In genomic region chr10:117064076-117064475, GRCm38 (mm10) we compare ENCODE assay signal across 8 mouse cellular contexts. TPM values are rescaled to one million over a fixed set of nuclear protein-coding genes. Genes with fewer than 3 reads are reported as not detected.
DNase-seq lines count a peak whose midpoint lies in the region; ATAC-seq and TF ChIP-seq lines count a peak whose summit lies in the region.
"Had no signal": no experiment of that assay in that cellular context is flagged by ENCODE, and none has a peak within 500 bp of the region (broad histone marks: within the 10 kb centered on the region; RNA-seq: fewer than 3 reads in every experiment).

No protein-coding gene starts in this region.

- WGBS in lung, embryonic 14.5 days: 4% methylated on average over 7 of the region's 7 CpGs
- 8% methylated on average over 7 of the region's 7 CpGs for WGBS in embryonic facial prominence, embryonic 13.5 days
- 11% methylated on average over 7 of the region's 7 CpGs for WGBS in intestine, embryonic 14.5 days
- WGBS in neural tube, embryonic 13.5 days: 6% methylated on average over 7 of the region's 7 CpGs

- peak; percentile 52 for DNase-seq in lung, embryonic 14.5 days
- no peak for DNase-seq in lung, postnatal 25 days (ENCODE audit: low spot score)
- peak; percentile 69 for DNase-seq in intestine, embryonic 14.5 days (ENCODE audit: low spot score)
- DNase-seq in layer of hippocampus, adult 8-10 months (ENCODE audit: low spot score in 2 of 2): no peak
- DNase-seq in left cerebral cortex, postnatal 10 days (ENCODE audit: extremely low spot score in 1 of 2, low spot score in 2 of 2): no peak

- H3K4me3 ChIP-seq in lung, embryonic 14.5 days (ENCODE audit: low read depth, low read length): peak overlapping the region; percentile 94
- peak overlapping the region; percentile 75 for H3K4me3 ChIP-seq in embryonic facial prominence, embryonic 13.5 days
- H3K4me3 ChIP-seq in intestine, embryonic 14.5 days (ENCODE audit: low read depth, low read length): peak overlapping the region; percentile 91
- H3K4me3 ChIP-seq in neural tube, embryonic 13.5 days: peak overlapping the region; percentile 68

- peak overlapping the region; percentile 95 for H3K27ac ChIP-seq in lung, embryonic 14.5 days (ENCODE audit: low read depth)
- H3K27ac ChIP-seq in embryonic facial prominence, embryonic 13.5 days: peak overlapping the region; percentile 89
- H3K27ac ChIP-seq in intestine, embryonic 14.5 days (ENCODE audit: low read depth): peak overlapping the region; percentile 94
- peak overlapping the region; percentile 87 for H3K27ac ChIP-seq in neural tube, embryonic 13.5 days (replicated peaks)

- peak overlapping the region; percentile 47; the same call in 1 of the 2 replicates for H3K9ac ChIP-seq in lung, embryonic 14.5 days
- H3K9ac ChIP-seq in embryonic facial prominence, embryonic 13.5 days: peak overlapping the region; percentile 64; the same call in 1 of the 2 replicates
- peak overlapping the region; percentile 69 for H3K9ac ChIP-seq in intestine, embryonic 14.5 days (ENCODE audit: low read length)
- peak overlapping the region; percentile 63 for H3K9ac ChIP-seq in neural tube, embryonic 13.5 days

- peak overlapping the region; percentile 63 for H3K4me2 ChIP-seq in lung, embryonic 14.5 days
- peak overlapping the region; percentile 56 for H3K4me2 ChIP-seq in embryonic facial prominence, embryonic 13.5 days
- peak overlapping the region; percentile 60 for H3K4me2 ChIP-seq in intestine, embryonic 14.5 days (ENCODE audit: low read length)
- H3K4me2 ChIP-seq in neural tube, embryonic 13.5 days: peak overlapping the region; percentile 56

- H3K9me3 ChIP-seq in lung, embryonic 14.5 days (ENCODE audit: low read depth, low read length): no peaks in the 10 kb centered on the region
- no peaks in the 10 kb centered on the region for H3K9me3 ChIP-seq in embryonic facial prominence, embryonic 13.5 days
- H3K9me3 ChIP-seq in intestine, embryonic 14.5 days (ENCODE audit: control insufficient read depth, low read length): no peaks in the 10 kb centered on the region
- H3K9me3 ChIP-seq in neural tube, embryonic 13.5 days: no peaks in the 10 kb centered on the region

- ATAC-seq in lung, embryonic 14.5 days (ENCODE audit: insufficient read depth): peak; percentile 39
- ATAC-seq in embryonic facial prominence, embryonic 13.5 days (ENCODE audit: insufficient number of reproducible peaks, insufficient read depth, low FRiP score, low TSS enrichment, low read depth): no peak
- ATAC-seq in intestine, embryonic 14.5 days (replicated peaks; ENCODE audit: low FRiP score, low TSS enrichment, low read depth): peak; percentile 36; the same call in 1 of the 2 replicates
- peak; percentile 60 for ATAC-seq in neural tube, embryonic 13.5 days (ENCODE audit: low read depth)

- H3K27me3 ChIP-seq in lung, embryonic 14.5 days (ENCODE audit: insufficient read depth, low read length): no peaks in the 10 kb centered on the region
- H3K27me3 ChIP-seq in embryonic facial prominence, embryonic 13.5 days: no peaks in the 10 kb centered on the region
- H3K27me3 ChIP-seq in intestine, embryonic 14.5 days (replicated peaks; ENCODE audit: control insufficient read depth, insufficient read depth, low read length): no peaks in the 10 kb centered on the region
- no peaks in the 10 kb centered on the region for H3K27me3 ChIP-seq in neural tube, embryonic 13.5 days

- intact Hi-C loops in left cerebral cortex, postnatal 10 days (cut with DNase I): no loop called here

- H3K4me1 ChIP-seq in lung, embryonic 14.5 days (ENCODE audit: insufficient read depth): 0 out of 2 replicates have a peak, but pooled peaks cover 5% of the 10 kb centered on the region
- peaks cover 21% of the 10 kb centered on the region; the same call in 1 of the 2 replicates for H3K4me1 ChIP-seq in embryonic facial prominence, embryonic 13.5 days
- peaks cover 10% of the 10 kb centered on the region for H3K4me1 ChIP-seq in intestine, embryonic 14.5 days (replicated peaks; ENCODE audit: control insufficient read depth, insufficient read depth, low read length)
- H3K4me1 ChIP-seq in neural tube, embryonic 13.5 days (replicated peaks): peaks cover 16% of the 10 kb centered on the region

- no peak; the same call in 1 of the 2 replicates for TF ChIP-seq CTCF in lung, embryonic 14.5 days (IDR thresholded peaks at IDR 0.05; ENCODE audit: low read depth)

- peaks cover 32% of the 10 kb centered on the region for H3K36me3 ChIP-seq in lung, embryonic 14.5 days (ENCODE audit: insufficient read depth)
- peaks cover 32% of the 10 kb centered on the region for H3K36me3 ChIP-seq in embryonic facial prominence, embryonic 13.5 days
- peaks cover 32% of the 10 kb centered on the region for H3K36me3 ChIP-seq in intestine, embryonic 14.5 days (ENCODE audit: control insufficient read depth, insufficient read depth, low read length)
- H3K36me3 ChIP-seq in neural tube, embryonic 13.5 days: peaks cover 32% of the 10 kb centered on the region

RNA-seq across cellular contexts. Expression of gene Cct2, which starts 0.5 kb away (rescaled TPM):
- 274 and 283 TPM in 2 replicates for polyA plus RNA-seq in lung, embryonic 14.5 days (2014; fragmentation: Nextera tagmentation; extraction: Ambion mirVana)
- 257 and 258 TPM in 2 replicates for polyA plus RNA-seq in embryonic facial prominence, embryonic 13.5 days (2015; fragmentation: Nextera tagmentation; extraction: Ambion mirVana)
- 280 and 295 TPM in 2 replicates for polyA plus RNA-seq in intestine, embryonic 14.5 days (2014; fragmentation: Nextera tagmentation; extraction: Ambion mirVana)
- 279 and 303 TPM in 2 replicates for polyA plus RNA-seq in neural tube, embryonic 13.5 days (2015; fragmentation: Nextera tagmentation; extraction: Ambion mirVana)
- total RNA-seq in layer of hippocampus, adult 8-10 months (2022): 100 to 1,000 TPM; 161 to 170 (median 162) TPM
- 100 to 1,000 TPM; 229 to 235 TPM for total RNA-seq in left cerebral cortex, postnatal 10 days (2021)

RNA-seq across cellular contexts. Expression of gene Lrrc10, which starts 18.9 kb away (rescaled TPM):
- 0.17 and 0.47 TPM in 2 replicates for polyA plus RNA-seq in lung, embryonic 14.5 days (2014; fragmentation: Nextera tagmentation; extraction: Ambion mirVana)
- 0.43 TPM in 1 of 2 replicates, not detected in the other for polyA plus RNA-seq in embryonic facial prominence, embryonic 13.5 days (2015; fragmentation: Nextera tagmentation; extraction: Ambion mirVana)
- polyA plus RNA-seq in intestine, embryonic 14.5 days (2014; fragmentation: Nextera tagmentation; extraction: Ambion mirVana): 0.12 TPM in 1 of 2 replicates, not detected in the other
- not detected in 2 replicates for polyA plus RNA-seq in neural tube, embryonic 13.5 days (2015; fragmentation: Nextera tagmentation; extraction: Ambion mirVana)
- under 1 TPM in 1 of 4 experiments, not detected in 3; 0.23 TPM for total RNA-seq in layer of hippocampus, adult 8-10 months (2022)
- total RNA-seq in left cerebral cortex, postnatal 10 days (2021): under 1 TPM in 1 of 2 experiments, not detected in 1; 0.39 TPM
- polyA plus RNA-seq: inflammation-experienced regulatory T-cells, adult 6 months had no signal

Comparison
In these comparisons a context has a peak if more than half of its experiments do, and no peak if none do; other contexts are left out.
1. DNase-seq: peak in lung, embryonic 14.5 days (single experiment) and intestine, embryonic 14.5 days (single experiment); none in lung, postnatal 25 days (single experiment), layer of hippocampus, adult 8-10 months (0 of 2) and left cerebral cortex, postnatal 10 days (0 of 2).
2. Peak in every context shown above with its lines, with median percentiles within 50 percentile points of each other: H3K27ac ChIP-seq, H3K4me2 ChIP-seq, H3K4me3 ChIP-seq and H3K9ac ChIP-seq.